Mouse (Mus musculus) ES-E14 (cell line): ENCODE data around the gene Kif26b. TPM values are rescaled to one million over a fixed set of nuclear protein-coding genes. Genes with fewer than 3 reads are reported as not detected.

ENCODE experiments used
- DNase-seq: peaks from one replicate; pipeline ENCODE4 v3.0.0-alpha.2; 2013; ENCODE audit warnings: low read depth, low spot score
- H3K27ac ChIP-seq: 2 replicates; pipeline ENCODE4 v1.5.1; 2012; ENCODE audit warnings: low read depth, mild to moderate bottlenecking, low read length, moderate library complexity, mixed read lengths; ENCODE audit not compliant: poor library complexity, insufficient read depth, severe bottlenecking
- H3K36me3 ChIP-seq: 2 replicates; pipeline ENCODE4 v1.6.1; 2012; ENCODE audit warnings: mild to moderate bottlenecking, low read length, moderate library complexity, mixed read lengths; ENCODE audit not compliant: control insufficient read depth, poor library complexity, insufficient read depth, severe bottlenecking
- H3K4me1 ChIP-seq, 2 experiments: fragments of 150-350 bp in 1 of 2; sonication (generic) in 1 of 2; 2 replicates each; pipeline ENCODE4 v1.6.1; 2012; ENCODE audit warnings: low read length in 2 of 2, mild to moderate bottlenecking in 1 of 2, mixed read lengths in 1 of 2; ENCODE audit not compliant: control insufficient read depth in 2 of 2, insufficient read depth in 2 of 2, poor library complexity in 1 of 2
- H3K4me3 ChIP-seq, 2 experiments: fragments of 150-350 bp in 1 of 2; sonication (generic) in 1 of 2; 2 replicates each; pipeline ENCODE4 v1.5.1; 2012; ENCODE audit warnings: low read length in 2 of 2, low read depth in 1 of 2, mild to moderate bottlenecking in 1 of 2, mixed read lengths in 1 of 2; ENCODE audit not compliant: insufficient read depth in 1 of 2, poor library complexity in 1 of 2, severe bottlenecking in 1 of 2
- H3K9ac ChIP-seq: 2 replicates; pipeline ENCODE4 v1.6.1; 2012; ENCODE audit warnings: low read depth, mild to moderate bottlenecking, low read length, mixed read lengths; ENCODE audit not compliant: poor library complexity, insufficient read depth, severe bottlenecking
- H3K9me3 ChIP-seq: fragments of 150-350 bp; sonication (generic); 2 replicates; pipeline ENCODE4 v1.6.1; 2012; ENCODE audit warnings: low read depth, mild to moderate bottlenecking, low read length; ENCODE audit not compliant: control insufficient read depth, insufficient read depth
- CHD2 ChIP-seq: IDR thresholded peaks from 2 replicates; pipeline ENCODE4 v1.6.1; 2014; ENCODE audit warnings: mild to moderate bottlenecking, low read depth, low read length, inconsistent platforms
- HCFC1 ChIP-seq: IDR thresholded peaks from 2 replicates; pipeline ENCODE4 v1.6.1; 2012; ENCODE audit warnings: low read length, inconsistent platforms, borderline replicate concordance; ENCODE audit not compliant: insufficient read depth
- MAFK ChIP-seq: IDR thresholded peaks from 2 replicates; pipeline ENCODE4 v1.6.1; 2014; ENCODE audit warnings: mild to moderate bottlenecking, low read depth, low read length, inconsistent platforms; ENCODE audit not compliant: insufficient read depth
- ZC3H11A ChIP-seq: IDR thresholded peaks from 2 replicates; pipeline ENCODE4 v1.6.1; 2012; ENCODE audit warnings: low read depth, mild to moderate bottlenecking, inconsistent platforms, low read length, borderline replicate concordance
- ZNF384 ChIP-seq: IDR thresholded peaks from 2 replicates; pipeline ENCODE4 v1.6.1; 2012; ENCODE audit warnings: low read depth, low read length, inconsistent platforms
- in situ Hi-C, 2 experiments: fragments of 600-800 bp; cut with MboI; formaldehyde crosslinking; loops; one replicate each; pipeline ENCODE4 v1.15.1; 2025; ENCODE audit warnings: low sequenced_read_pairs in 2 of 2, inconsistent platforms in 1 of 2; ENCODE audit not compliant: unreplicated experiment in 2 of 2
- total RNA-seq: library from RNA; depleted of rRNA; stranded (reverse); fragments of 300-350 nt; gene quantifications from 2 replicates; pipeline ENCODE4 v1.2.3, GENCODE M21; 2012; rRNA removed

The Kif26b gene
- 0.48 and 0.94 TPM in 2 replicates for total RNA-seq

DNA sequence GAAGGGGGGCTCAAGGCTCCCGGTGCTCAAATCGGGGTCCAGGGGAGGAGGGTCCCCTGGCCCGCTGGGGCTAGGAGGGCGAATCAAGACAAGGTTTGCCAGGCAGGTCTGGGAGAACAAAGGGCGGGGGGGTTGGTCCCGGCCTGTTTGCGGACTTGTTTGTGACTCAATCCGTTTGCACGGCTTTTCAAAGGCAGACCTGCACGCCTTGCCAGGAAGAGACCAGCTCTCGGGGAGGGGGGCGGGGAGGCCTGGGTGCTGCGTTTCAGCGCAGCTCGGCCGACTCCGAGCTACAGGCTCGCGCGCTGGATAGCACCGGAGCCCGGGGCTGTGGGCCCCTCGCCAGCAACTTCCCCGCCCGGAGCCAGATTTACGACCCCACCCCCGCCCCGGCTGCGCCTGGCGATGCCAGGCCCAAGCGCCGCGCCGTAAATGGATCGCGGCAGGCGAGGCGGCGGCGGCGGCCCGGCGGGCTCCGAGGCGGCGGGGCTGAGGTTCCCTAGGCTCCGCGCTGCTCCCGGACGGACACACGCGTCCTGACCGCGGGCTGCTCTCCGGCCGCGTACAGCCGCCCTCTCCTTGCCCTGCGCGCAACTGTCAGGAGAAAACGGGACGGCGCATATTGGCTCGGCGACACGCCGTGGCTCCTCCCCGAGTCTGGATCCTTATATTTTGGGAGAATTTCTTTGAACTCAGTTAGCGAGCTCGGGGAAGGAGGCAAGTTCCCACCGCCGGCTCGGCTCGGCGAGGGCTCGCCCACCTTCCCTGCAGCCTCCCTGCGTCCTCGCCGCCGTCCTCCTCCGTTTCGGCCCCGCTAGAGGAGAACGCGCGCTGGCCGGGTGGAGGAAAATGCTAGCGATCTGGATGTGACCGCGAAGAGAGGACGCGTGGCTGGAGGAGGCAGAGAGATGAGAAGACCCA, at the start of gene Kif26b:
Gene Kif26b (plus strand): TSS at position 695 of the 921 bp plus-strand sequence.
- DNase-seq, result no peak
- no peaks in the 10 kb centered on the region for H3K36me3 ChIP-seq
- in situ Hi-C loops, result loop anchor here in 1 of 2 experiments (5.0 to 10.0 kb wide), 2 partner anchors 449 to 616 kb away; no protein-coding TSS in a partner anchor
- H3K9ac ChIP-seq, result peak within 1 kb of the TSS; percentile 38
- H3K4me1 ChIP-seq, result no peaks in the 10 kb centered on the region
- no peaks in the 10 kb centered on the region for H3K9me3 ChIP-seq
- H3K27ac ChIP-seq, result no peak within 1 kb of the TSS
- H3K4me3 ChIP-seq, result peak within 1 kb of the TSS; percentile 69 to 79
- TF ChIP-seq CHD2 (no peak), HCFC1 (no peak), ZC3H11A (no peak)

- Histone ChIP-seq H3K9me3 (no peaks in the 10 kb centered on the region), H3K9ac (no peak overlapping the region), H3K27ac (no peak overlapping the region), H3K4me3 (no peak overlapping the region), H3K4me1 (no peaks in the 10 kb centered on the region), H3K36me3 (no peaks in the 10 kb centered on the region)
- TF ChIP-seq ZNF384 (peak; percentile 60; the same call in 1 of the 2 replicates), CHD2 (no peak), MAFK (peak; percentile 99), HCFC1 (no peak)
- in situ Hi-C loops, result no loop called here
- DNase-seq, result no peak
These were observed 45.1 kb upstream of the Kif26b start for GRCm38 (mm10) chr1:178483854-178484253.

- no peak overlapping the region for H3K27ac ChIP-seq
- no peaks in the 10 kb centered on the region for H3K36me3 ChIP-seq
- DNase-seq, result no peak
- no peak overlapping the region for H3K4me3 ChIP-seq
- no peaks in the 10 kb centered on the region for H3K4me1 ChIP-seq
- no peaks in the 10 kb centered on the region for H3K9me3 ChIP-seq
- no peak for TF ChIP-seq MAFK
- TF ChIP-seq HCFC1, result no peak
- no peak for TF ChIP-seq ZNF384
- TF ChIP-seq ZC3H11A, result no peak
- TF ChIP-seq CHD2, result no peak
- no peak overlapping the region for H3K9ac ChIP-seq
- in situ Hi-C loops, result no loop called here
These were observed 43.6 kb upstream of the Kif26b start for GRCm38 (mm10) chr1:178485138-178485867.

DNA sequence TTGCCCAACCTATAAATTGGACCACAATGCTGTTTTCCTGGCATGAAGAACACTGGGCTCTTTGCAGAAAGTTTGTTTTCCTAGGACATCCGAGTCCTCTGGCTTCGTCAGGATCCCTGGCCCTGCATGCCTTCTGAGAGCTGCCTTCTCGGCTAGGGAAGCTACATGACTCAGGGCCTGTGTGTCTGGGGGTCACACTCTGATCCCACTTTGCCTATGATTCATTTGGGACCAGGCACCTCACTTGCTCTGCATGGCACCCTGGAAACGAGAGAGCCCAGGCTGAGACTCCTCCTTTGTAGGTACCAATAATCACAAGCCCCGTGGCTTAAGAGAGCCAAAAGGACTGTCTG, 43.1 kb upstream of the Kif26b start:
- TF ChIP-seq CHD2, result no peak
- TF ChIP-seq ZC3H11A, result no peak
- TF ChIP-seq MAFK, result no peak
- TF ChIP-seq HCFC1, result no peak
- TF ChIP-seq ZNF384, result no peak
- no peak overlapping the region for H3K4me3 ChIP-seq
- no peaks in the 10 kb centered on the region for H3K36me3 ChIP-seq
- in situ Hi-C loops, result no loop called here
- H3K9me3 ChIP-seq, result no peaks in the 10 kb centered on the region
- DNase-seq, result no peak
- H3K9ac ChIP-seq, result no peak overlapping the region
- no peak overlapping the region for H3K27ac ChIP-seq
- H3K4me1 ChIP-seq, result no peaks in the 10 kb centered on the region
